Mouse (Mus musculus) adrenal gland, adult 8-10 months (tissue): ENCODE measurements around the gene Supt3. TPM values are rescaled to one million over a fixed set of nuclear protein-coding genes. Genes with fewer than 3 reads are reported as not detected.

Source experiments
- DNase-seq: peaks from one replicate; pipeline ENCODE4 v3.0.0; 2022
- total RNA-seq, 4 experiments: library from RNA; stranded (reverse); gene quantifications; 2 replicates each; pipeline ENCODE4 v1.2.4; 2022

The Supt3 gene
- total RNA-seq, 4 experiments from 2014 or later = 20.1 to 39.1 (median 31.3) TPM

DNA sequence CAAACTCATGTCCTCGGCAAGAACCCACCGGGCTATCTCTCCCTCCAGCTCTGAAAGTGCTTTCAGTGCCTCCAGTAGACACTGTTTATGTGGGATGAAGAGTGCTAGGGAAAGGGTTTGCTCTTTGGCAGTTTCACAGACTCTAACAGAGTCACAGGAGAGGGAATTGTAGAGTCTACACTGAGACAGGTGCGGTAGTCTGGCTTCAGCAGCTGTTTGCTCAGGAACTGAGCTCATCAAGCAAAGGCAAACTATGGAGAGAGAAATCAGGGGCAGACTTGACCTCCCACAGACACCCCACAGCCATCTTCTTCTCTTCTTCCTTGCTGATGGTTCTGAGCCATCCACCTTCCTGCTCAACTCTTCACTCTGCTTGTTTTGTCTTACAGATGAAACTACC is 193.3 kb downstream of the Supt3 start:
- no peak for DNase-seq

- DNase-seq = no peak
Measured at GRCm38 (mm10) chr17:44973489-44973888, 196.5 kb downstream of the Supt3 start.

- no peak for DNase-seq
Measured at GRCm38 (mm10) chr17:44977690-44978089, 200.7 kb downstream of the Supt3 start.

- DNase-seq = no peak
Measured at GRCm38 (mm10) chr17:44987964-44988363, 211.0 kb downstream of the Supt3 start.

GRCm38 (mm10) chr17:45003311-45003710 is 226.4 kb downstream of the Supt3 start:
- DNase-seq = no peak

GRCm38 (mm10) chr17:45004477-45005170 is 227.7 kb downstream of the Supt3 start:
- DNase-seq = no peak

GRCm38 (mm10) chr17:45007461-45007860 is 230.5 kb downstream of the Supt3 start:
- no peak for DNase-seq

DNA sequence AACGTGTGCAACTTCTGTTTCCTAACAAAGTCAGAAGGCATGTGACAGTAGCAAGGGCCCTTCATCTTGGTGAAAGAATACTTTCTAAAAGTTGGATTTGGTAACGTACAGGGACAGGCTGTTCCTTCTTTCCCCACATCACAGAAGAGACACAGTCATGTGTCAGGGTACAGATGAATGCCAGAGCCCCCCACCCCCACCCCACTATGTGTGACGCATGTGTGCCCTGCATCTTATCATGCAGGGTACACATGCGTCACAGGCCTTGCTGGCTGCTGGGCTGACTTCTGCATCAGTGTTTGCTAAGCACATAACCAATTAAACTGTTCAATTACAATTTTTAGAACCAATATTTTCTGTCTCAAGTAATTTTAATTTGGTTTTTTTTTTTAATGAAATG is 231.7 kb downstream of the Supt3 start:
- no peak for DNase-seq

GRCm38 (mm10) chr17:45010409-45010808 is 233.5 kb downstream of the Supt3 start:
- no peak for DNase-seq

- DNase-seq = peak; percentile 51
Measured at GRCm38 (mm10) chr17:45016746-45017145, 239.8 kb downstream of the Supt3 start.

DNA sequence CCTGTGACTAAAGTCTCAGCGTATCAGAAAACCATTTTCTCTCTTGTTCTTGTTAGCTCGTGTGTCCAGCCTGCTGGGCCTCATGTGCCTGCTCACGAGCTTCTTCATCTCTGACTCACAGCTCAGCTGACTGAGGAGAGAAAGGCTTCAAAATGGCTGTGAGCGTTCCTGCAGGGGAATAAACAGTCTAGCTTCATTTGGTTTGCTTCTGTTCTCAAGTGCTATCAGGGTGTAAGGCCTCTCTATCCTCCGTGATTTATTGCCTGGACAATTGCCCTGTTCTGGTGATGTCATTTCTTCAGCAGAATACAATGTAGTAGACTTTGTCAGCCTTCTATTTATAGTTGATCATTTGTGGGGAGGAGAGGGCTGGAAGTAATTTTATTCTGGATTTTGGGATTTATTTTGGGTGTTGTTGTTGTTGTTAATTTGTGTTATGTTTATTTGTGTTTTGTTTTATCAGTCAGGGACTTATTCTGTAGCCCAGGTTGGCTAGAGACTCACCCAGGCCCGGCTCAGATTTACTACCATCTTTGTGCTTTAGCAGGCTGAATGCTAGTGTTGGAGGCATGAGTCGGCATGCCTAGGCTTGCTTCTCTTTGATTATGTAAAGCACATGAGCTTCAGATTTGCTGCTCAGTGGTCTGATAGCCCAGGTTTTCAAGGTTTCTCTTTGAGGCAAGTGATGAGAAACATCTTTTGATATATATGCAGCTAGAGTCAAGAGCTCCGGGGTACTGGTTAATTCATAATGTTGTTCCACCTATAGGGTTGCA is 243.4 kb downstream of the Supt3 start:
- peak; percentile 67 for DNase-seq

- no peak for DNase-seq
Measured at GRCm38 (mm10) chr17:45028441-45028840, 251.5 kb downstream of the Supt3 start.

DNA sequence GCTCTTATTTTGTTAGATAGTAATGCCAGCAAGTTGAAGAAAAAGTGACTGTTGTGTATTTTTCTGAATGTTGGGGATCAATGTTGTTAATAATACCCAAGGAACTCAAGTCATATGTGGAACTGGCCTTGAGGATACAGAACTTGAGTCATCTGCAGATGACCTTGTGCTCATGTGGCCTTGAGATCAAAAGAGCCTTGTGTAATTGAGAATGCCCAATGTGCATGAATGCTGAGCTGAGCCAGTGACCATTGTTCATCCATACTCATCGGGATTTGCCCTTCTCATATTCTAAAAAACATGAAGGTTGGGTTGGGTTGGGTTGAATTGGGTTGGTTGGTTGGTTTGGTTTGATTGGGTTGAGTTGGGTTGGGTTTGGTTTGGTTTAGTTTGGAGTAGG is 252.2 kb downstream of the Supt3 start:
- DNase-seq = peak; percentile 32

DNA sequence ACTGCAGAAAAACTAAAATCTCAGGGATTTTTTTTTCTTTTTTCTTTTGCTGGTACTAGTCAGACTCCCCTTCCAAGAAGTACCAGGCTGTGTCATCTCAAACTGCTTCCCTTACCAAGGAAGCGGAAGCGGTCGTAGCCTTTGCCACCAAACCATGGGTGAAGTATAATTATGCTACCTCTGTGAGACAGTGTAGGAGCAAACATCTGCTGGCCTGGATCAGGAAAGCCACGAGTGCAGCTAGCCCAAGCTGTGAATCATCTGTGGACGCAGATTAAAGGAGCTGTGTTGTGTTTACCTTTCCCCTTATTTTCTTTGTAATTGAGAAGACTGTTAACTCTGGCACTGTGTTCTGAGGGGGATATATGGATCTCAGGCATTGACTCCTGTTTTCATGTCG is 255.3 kb downstream of the Supt3 start:
- DNase-seq = no peak

GRCm38 (mm10) chr17:45033617-45034016 is 256.7 kb downstream of the Supt3 start:
- no peak for DNase-seq

- no peak for DNase-seq
Measured at GRCm38 (mm10) chr17:45041084-45041483, 264.1 kb downstream of the Supt3 start.

- no peak for DNase-seq
Measured at GRCm38 (mm10) chr17:45045804-45046203, 268.9 kb downstream of the Supt3 start.

DNA sequence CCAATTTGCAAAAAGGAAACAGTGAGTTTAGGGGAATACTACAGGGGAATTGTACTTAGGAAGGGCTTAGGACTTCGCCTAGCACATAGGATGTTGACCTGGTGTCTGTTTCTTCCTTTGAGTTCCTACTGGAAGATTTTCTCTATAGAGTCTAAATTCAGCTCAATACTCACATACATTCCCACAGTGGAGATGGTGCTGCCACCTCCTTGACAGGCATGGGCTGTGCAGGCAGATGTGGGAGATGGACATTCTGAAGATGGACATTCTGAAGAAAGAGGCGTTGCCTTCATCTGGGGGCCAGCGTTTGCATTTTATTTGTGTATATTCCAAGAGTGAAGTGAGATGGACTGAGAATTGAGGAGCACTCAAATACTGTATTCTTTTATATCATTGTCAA is 269.6 kb downstream of the Supt3 start:
- no peak for DNase-seq

- DNase-seq = no peak
Measured at GRCm38 (mm10) chr17:45047236-45047635, 270.3 kb downstream of the Supt3 start.

DNA sequence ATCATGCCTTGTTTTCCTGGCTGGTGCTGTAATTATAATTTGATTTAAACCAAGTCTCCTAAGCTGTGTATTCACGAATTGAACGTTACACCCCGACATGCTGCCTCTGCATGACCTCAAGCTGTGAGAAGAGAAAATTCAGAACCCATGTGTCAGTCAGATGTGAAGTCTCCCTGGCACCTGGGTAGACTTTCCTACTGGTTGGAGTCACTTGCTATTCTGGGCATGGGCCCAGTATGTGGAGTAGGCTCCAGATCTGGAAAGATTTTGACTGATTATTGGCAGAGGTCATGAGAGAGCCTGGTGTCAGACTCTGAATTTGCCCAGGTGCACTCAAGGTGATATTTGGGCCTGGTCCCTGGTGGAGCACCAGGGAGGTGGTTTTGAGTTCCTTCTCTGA is 275.0 kb downstream of the Supt3 start:
- DNase-seq = no peak

DNA sequence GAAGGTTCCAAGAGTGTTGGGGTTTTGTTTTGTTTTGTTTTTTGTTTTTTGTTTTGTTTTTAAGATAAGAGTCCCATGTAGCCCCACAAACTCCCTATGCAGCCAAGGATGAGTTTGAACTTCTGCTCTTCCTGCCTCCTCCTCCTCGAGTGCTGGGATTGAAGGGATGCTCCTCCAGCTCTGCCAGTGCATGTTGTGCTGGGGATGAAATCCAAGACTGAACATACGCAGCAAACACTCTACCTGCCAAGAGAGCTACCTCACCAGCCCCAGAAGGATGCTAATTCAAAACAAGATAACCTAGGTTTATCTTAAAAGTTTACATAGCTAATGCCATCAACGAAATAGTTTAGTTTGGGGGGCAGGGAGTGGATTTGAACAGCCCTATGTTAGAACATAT is 276.4 kb downstream of the Supt3 start:
- DNase-seq = no peak

DNA sequence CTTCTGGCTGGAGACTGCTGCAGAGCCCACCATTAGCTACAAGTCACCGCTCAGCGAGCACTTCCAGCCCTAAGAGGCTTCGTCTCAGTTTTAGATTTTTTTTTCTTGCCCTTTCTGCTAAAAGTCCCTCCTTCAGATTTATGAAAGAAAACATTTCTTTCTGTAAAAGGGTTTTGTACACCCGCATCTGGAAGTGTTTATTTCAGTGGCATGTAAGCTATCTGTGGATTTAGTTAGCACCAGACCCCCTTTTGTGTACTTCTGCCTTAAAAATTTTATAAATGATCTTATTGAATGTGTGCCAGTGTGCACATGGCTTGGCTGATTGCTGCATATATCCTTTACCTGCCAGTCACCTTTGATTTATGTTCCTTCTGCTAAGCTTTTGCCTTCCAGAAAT is 277.6 kb downstream of the Supt3 start:
- no peak for DNase-seq

DNA sequence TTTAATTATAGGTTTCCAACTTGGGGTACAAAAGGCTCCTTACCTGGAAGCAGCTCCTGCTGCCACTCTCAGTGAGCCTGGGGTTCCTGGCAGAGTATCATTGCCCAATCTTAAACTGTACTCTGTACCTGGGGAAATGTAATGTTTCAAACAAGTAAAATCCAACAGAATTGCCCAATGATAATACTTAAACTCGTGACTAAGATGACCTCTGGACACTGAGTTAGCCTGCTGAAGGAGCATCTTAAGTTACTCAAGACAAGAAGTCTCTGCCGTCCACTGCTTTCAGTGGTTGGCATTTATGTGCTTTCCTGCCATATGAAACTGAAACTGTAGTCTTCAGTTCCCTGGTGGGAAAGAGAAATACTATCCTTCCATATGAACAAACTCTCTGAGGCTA is 279.9 kb downstream of the Supt3 start:
- no peak for DNase-seq

DNA sequence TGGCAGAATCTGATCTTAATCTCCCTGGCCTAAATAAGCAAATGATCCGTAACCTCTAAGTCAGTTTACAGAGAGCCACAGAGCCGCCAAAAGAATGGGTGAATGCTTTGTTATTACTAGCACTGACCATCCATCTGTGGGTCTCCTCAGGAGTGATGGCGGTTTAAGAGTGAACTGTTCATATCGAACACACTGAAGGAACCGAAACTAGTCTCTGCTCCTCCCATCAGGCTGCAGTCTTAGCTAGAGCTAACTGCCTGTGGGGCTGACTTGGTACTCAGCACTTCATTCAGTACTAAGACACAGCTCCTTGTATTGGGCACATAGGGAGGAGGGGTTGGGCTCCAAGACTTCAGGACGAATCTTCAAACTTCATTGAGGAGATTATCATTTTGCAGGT is 280.8 kb downstream of the Supt3 start:
- DNase-seq = no peak
